Mouse (Mus musculus): Measurements from ENCODE around the gene Anxa4. TPM values are rescaled to one million over a fixed set of nuclear protein-coding genes. Genes with fewer than 3 reads are reported as not detected.

Anxa4 gene
- polyA plus RNA-seq, 1 experiment, result 21.6 TPM

DNA sequence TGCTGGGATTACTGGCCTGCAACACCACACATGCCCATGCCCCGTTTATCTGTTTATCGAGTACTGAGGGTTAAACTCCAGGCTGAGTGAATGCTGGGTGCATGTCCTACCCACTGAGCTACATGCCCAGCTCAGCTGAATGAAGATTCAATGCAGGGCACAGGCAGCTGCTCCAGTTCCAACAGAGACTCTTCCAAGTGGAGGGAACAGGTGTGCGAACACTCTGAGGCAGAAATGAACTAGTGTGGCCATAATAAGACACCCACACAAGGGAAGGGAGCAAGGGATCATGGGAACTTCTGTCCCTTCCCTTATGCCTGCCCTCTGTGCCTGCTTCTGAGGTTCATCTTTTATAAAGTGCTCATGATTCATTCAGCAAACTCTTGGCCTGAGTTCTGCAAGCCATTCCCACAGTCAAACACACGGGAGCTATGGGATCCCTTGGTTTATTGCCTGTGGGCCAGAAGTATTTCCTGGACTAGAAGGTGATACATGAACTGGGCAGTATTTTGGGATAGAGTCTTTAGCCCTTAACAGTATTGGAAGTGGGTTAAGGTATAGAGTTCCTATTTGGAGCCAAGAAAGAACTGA, 25.1 kb downstream of the Anxa4 start:
- Histone ChIP-seq H3K4me1 (peaks cover 39% of the 10 kb centered on the region), H3K9me3 (peaks cover 8% of the 10 kb centered on the region; the same call in 1 of the 2 replicates), H3K36me3 (replicated peaks; ENCODE audit: low read length) (peaks cover 12% of the 10 kb centered on the region), H3K27me3 (replicated peaks) (peaks cover 6% of the 10 kb centered on the region), H3K4me3 (replicated peaks) (no peak overlapping the region)
- TF ChIP-seq FLI1 (IDR thresholded peaks at IDR 0.05; ENCODE audit: low read length) (no peak), GATA1 (IDR thresholded peaks at IDR 0.05; ENCODE audit: borderline replicate concordance, low read length) (no peak)

DNA sequence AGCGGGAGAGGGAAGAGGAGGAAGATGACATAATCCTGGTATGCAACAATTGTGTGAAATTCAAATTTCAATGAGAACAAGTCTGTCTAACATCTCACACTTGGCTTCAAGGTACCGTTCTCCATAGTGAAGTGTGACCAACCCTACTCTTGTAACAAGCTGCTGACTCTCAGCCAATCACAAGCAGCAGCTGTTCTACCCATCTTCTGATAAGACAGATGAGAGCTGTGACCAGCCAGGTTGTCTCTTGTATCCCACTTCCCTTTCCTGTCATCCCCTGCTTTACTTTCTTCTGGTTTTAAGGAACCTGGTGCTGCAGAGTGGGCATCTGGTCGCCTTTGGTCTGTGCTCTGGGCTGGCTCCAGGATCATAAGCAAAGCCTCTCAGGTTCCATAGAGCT, 25.9 kb downstream of the Anxa4 start:
- peaks cover 12% of the 10 kb centered on the region for H3K36me3 ChIP-seq (replicated peaks; ENCODE audit: low read length)

DNA sequence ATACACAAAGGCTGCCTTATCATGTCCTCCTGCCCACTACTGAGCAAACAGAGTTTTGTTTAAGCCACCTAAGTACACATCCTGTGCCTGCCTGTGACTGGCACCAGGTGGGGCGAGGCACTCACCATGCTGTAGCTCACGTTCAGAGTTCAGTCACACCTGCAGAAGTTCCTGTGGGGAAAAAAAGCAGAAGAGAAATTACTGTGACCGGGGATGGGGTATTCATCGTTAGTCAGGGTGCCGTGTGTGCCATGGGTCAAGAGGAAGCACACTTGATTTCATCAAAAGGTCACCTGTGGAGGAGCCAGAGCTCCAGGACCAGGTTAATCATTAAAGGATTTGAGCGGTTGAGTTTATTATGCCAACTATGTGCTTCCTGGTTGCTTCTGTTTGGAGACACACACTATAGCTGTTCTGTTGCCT, 27.7 kb downstream of the Anxa4 start:
- no peak overlapping the region for H3K4me3 ChIP-seq (replicated peaks)
- H3K4me1 ChIP-seq, result peaks cover 15% of the 10 kb centered on the region
- peaks cover 4% of the 10 kb centered on the region for H3K27me3 ChIP-seq (replicated peaks)
- peaks cover 15% of the 10 kb centered on the region for H3K36me3 ChIP-seq (replicated peaks; ENCODE audit: low read length)
- TF ChIP-seq FLI1 (IDR thresholded peaks at IDR 0.05; ENCODE audit: low read length) (no peak), GATA1 (IDR thresholded peaks at IDR 0.05; ENCODE audit: borderline replicate concordance, low read length) (no peak)
- H3K9me3 ChIP-seq, result peaks cover 5% of the 10 kb centered on the region; the same call in 1 of the 2 replicates

More for the DNA sequence above, 25.9 kb downstream of the Anxa4 start:
- peaks cover 8% of the 10 kb centered on the region; the same call in 1 of the 2 replicates for H3K9me3 ChIP-seq
- TF ChIP-seq FLI1 (IDR thresholded peaks at IDR 0.05; ENCODE audit: low read length) (no peak), GATA1 (IDR thresholded peaks at IDR 0.05; ENCODE audit: borderline replicate concordance, low read length) (no peak)
- H3K27me3 ChIP-seq (replicated peaks), result peaks cover 6% of the 10 kb centered on the region
- peaks cover 31% of the 10 kb centered on the region for H3K4me1 ChIP-seq
- no peak overlapping the region for H3K4me3 ChIP-seq (replicated peaks)

DNA sequence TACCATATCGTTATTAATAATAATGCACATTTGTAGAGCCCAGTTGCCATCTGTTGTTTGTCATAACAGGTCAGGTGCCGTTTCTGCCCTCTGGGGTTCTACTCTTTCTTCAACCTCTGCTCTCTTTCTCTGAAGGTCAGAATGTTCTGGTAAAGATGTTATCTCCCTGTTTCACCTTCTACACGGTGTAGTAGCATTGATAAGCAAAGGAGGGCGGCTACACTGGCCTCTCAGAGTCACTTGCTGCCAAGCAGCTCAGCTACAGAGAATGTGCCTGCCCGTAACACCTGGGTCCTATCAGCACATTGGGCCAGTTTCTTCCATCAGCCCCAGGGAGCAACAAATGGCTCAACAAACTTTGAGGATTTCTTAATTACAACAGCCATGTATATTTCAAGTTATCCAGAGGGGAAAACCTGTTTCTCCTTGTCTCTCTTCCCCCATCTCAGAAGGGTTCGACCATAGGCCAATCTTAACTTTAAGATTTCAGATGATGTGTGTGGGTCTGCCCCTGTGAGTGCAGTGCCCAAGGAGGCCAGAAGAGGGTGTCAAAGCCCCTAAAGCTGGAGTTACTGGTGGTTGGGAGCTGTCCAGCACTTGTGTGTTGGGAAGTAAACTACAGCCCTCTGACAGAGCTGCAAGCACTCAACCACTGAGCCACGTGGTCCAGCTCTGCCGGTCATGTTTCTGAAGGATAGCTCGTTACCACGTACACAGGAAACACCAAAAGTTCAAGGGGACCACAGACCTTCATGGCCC, 39.1 kb downstream of the Anxa4 start:
- Histone ChIP-seq H3K36me3 (replicated peaks; ENCODE audit: low read length) (peaks cover 66% of the 10 kb centered on the region), H3K4me3 (replicated peaks) (no peak overlapping the region), H3K4me1 (peaks cover 5% of the 10 kb centered on the region; the same call in 1 of the 2 replicates), H3K27me3 (replicated peaks) (no peaks in the 10 kb centered on the region), H3K9me3 (peaks cover 8% of the 10 kb centered on the region)
- no peak for TF ChIP-seq GATA1 (IDR thresholded peaks at IDR 0.05; ENCODE audit: borderline replicate concordance, low read length)

DNA sequence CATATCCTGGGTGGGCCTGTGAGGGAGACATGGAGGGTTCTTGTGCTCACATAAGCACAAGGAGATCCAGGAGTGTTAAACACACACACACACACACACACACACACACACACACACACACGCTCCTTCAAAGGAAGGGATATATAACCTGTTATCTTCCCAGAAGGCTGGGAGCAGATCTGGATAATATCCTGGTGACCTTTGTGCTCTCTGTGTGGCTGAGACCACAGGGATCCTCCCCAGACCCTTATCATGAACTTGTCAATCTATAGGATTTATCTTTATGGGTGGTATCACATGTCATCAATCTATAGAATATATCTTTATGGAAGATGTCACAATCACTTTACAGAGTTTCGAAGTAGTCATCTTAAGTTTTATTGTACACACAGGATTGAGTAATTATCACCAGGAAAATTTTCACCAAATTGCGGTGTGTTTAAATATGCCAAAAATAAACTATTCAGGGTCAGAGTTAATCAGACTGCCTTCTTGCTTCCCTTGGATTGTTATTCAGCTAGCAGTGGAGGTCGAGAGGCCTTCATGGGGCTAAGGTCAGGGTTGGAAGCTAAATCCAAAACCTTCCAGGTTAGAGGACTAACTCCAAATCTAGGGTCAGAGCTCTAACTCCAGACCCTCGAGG, 40.4 kb downstream of the Anxa4 start:
- Histone ChIP-seq H3K9me3 (peaks cover 8% of the 10 kb centered on the region), H3K27me3 (replicated peaks) (no peaks in the 10 kb centered on the region), H3K4me3 (replicated peaks) (no peak overlapping the region), H3K4me1 (peaks cover 5% of the 10 kb centered on the region; the same call in 1 of the 2 replicates), H3K36me3 (replicated peaks; ENCODE audit: low read length) (peaks cover 66% of the 10 kb centered on the region)
- TF ChIP-seq GATA1 (IDR thresholded peaks at IDR 0.05; ENCODE audit: borderline replicate concordance, low read length) (no peak), FLI1 (IDR thresholded peaks at IDR 0.05; ENCODE audit: low read length) (no peak)

DNA sequence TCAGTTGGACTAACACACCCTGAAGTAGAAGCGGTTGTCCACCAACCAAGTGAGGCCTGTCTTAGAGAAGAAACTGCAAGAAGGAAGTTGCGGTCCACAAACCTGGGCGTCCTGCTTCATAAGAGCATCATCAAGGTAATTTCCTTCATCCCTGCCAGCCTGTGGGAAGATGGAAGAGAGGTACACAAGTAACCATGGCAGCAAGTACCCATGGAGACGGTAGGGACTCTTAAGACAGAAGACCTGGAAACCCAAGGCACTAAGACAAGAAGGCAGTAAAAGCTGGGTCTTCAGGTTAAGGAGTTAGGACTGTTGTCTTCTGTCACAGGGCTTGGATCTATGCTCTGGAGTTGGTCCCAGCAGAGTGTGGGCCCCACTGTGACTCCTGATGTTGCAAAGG, 42.4 kb downstream of the Anxa4 start:
- Histone ChIP-seq H3K4me1 (peaks cover 5% of the 10 kb centered on the region; the same call in 1 of the 2 replicates), H3K9me3 (peaks cover 8% of the 10 kb centered on the region), H3K27me3 (replicated peaks) (no peaks in the 10 kb centered on the region), H3K4me3 (replicated peaks) (no peak overlapping the region), H3K36me3 (replicated peaks; ENCODE audit: low read length) (peaks cover 53% of the 10 kb centered on the region)
- TF ChIP-seq GATA1 (IDR thresholded peaks at IDR 0.05; ENCODE audit: borderline replicate concordance, low read length), result no peak
- TF ChIP-seq FLI1 (IDR thresholded peaks at IDR 0.05; ENCODE audit: low read length), result no peak

DNA sequence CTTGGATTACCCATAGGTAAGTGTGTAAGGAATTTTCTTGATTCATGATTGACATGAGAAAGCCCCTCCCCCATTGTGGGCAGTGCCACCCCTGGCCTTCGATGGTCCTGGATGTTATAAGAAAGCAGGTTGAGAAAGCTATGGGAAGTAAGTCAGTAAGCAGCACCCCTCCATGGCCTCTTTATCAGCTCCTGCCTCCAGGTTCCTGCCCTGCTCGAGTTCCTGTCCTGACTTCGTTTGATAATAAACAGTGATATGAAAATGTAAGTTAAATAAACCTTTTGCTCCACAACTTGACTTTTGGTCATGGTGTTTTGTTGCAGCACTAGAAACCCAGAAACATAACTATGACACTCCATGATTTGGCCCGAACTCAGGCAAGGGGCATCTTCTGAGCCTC, 43.6 kb downstream of the Anxa4 start:
- Histone ChIP-seq H3K9me3 (peaks cover 7% of the 10 kb centered on the region), H3K27me3 (replicated peaks) (no peaks in the 10 kb centered on the region), H3K36me3 (replicated peaks; ENCODE audit: low read length) (peaks cover 43% of the 10 kb centered on the region), H3K4me1 (peaks cover 5% of the 10 kb centered on the region; the same call in 1 of the 2 replicates), H3K4me3 (replicated peaks) (no peak overlapping the region)
- TF ChIP-seq FLI1 (IDR thresholded peaks at IDR 0.05; ENCODE audit: low read length) (no peak), GATA1 (IDR thresholded peaks at IDR 0.05; ENCODE audit: borderline replicate concordance, low read length) (no peak)

DNA sequence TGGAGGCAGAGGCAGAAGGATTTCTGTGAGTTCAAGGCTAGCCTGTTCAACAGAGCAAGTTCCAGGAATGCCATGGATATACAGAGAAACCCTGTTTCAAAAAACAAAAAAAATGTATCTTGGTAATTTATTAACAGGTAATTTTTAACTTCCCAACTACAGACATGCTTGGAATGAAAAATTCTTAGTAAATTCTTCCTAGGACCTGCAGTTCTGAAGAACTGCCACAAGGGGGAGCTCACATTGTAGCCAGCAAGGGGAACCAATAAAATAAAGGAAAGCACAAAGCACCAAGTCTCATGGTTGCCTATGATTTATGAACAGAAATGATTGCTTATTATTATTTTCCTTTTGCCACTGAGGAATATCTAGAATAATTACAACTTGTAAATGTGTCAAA, 46.2 kb downstream of the Anxa4 start:
- Histone ChIP-seq H3K27me3 (replicated peaks) (no peaks in the 10 kb centered on the region), H3K4me3 (replicated peaks) (no peak overlapping the region), H3K9me3 (peaks cover 7% of the 10 kb centered on the region), H3K4me1 (peaks cover 9% of the 10 kb centered on the region; the same call in 1 of the 2 replicates), H3K36me3 (replicated peaks; ENCODE audit: low read length) (peaks cover 42% of the 10 kb centered on the region)
- TF ChIP-seq FLI1 (IDR thresholded peaks at IDR 0.05; ENCODE audit: low read length), result no peak
- TF ChIP-seq GATA1 (IDR thresholded peaks at IDR 0.05; ENCODE audit: borderline replicate concordance, low read length), result no peak

DNA sequence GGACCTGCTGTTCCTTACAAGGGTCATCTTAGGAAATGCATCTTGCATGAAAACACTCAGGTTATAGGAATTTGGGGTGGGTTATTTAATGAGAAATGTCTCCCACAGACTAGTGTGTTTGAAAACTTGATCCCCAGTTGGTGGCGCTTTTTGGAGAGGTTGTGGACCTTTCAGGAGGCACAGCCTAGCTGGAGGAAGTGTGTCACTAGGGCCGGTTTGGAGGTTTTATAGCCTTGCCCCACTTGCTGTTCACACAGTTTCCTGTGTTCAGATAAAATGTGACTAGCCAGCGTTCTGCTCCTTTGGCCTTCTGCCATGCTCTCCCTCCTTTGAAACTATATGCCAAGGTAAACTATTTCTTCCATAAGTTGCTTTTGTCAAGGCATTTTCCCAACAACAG, 52.7 kb downstream of the Anxa4 start:
- Histone ChIP-seq H3K9me3 (peaks cover 20% of the 10 kb centered on the region), H3K27me3 (replicated peaks) (no peaks in the 10 kb centered on the region), H3K4me3 (replicated peaks) (no peak overlapping the region), H3K4me1 (peaks cover 38% of the 10 kb centered on the region), H3K36me3 (replicated peaks; ENCODE audit: low read length) (peaks cover 70% of the 10 kb centered on the region)
- TF ChIP-seq FLI1 (IDR thresholded peaks at IDR 0.05; ENCODE audit: low read length) (no peak), GATA1 (IDR thresholded peaks at IDR 0.05; ENCODE audit: borderline replicate concordance, low read length) (no peak)

DNA sequence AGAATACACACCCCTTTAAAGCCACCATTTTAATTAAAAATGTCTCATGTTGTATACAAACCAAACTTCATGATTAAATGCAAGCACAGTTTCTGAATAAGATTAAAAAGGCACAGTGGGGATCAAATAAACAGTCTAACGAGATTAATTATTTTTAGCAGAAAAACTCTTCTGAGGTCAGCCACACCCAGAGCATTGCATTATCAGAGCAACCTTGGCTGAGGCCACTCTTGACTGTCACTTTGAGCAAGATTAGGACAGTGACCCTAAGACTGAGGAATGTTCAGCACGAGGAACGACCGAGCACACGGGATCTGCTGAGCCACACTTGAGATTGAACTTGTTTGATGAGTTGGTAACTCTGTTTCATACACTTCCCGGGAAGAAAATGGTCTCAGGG, 56.6 kb downstream of the Anxa4 start:
- Histone ChIP-seq H3K27me3 (replicated peaks) (no peaks in the 10 kb centered on the region), H3K9me3 (peaks cover 12% of the 10 kb centered on the region), H3K4me1 (peaks cover 57% of the 10 kb centered on the region), H3K4me3 (replicated peaks) (no peak overlapping the region), H3K36me3 (replicated peaks; ENCODE audit: low read length) (peaks cover 46% of the 10 kb centered on the region)
- TF ChIP-seq GATA1 (IDR thresholded peaks at IDR 0.05; ENCODE audit: borderline replicate concordance, low read length), result no peak
- no peak for TF ChIP-seq FLI1 (IDR thresholded peaks at IDR 0.05; ENCODE audit: low read length)

Data from megakaryocyte, embryonic 14.5 days (primary cell).